Mouse (Mus musculus): ENCODE data around the gene Rpl36a. TPM values are rescaled to one million over a fixed set of nuclear protein-coding genes. Genes with fewer than 3 reads are reported as not detected.

Gene Rpl36a
- polyA plus RNA-seq, 1 experiment from 2014 or later, result 254 TPM

DNA sequence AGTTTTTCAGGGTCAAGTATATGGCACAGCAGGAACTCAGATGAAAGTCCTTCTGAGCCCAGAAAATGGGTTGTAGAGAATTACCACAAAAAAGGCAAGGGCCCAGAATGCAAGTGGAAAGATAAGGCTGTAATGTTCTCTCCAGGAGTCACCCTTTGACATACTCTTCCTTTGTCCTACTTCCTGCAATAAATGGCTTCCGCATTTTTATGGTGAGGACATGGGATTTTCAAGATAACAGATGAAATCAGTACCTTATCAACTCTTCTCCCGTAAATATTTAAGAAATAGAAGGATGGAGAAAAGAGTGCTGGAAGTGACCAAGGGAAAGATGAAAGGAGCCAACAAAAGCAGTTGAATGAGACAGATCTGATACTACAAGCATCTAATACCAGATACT, 42.7 kb downstream of the Rpl36a start:
- 26% methylated on average over 2 of the region's 2 CpGs for WGBS (ENCODE audit: insufficient replicate concordance)
- Histone ChIP-seq H3K27ac (replicated peaks) (no peak overlapping the region), H3K9ac (no peak overlapping the region), H3K4me2 (no peak overlapping the region), H3K4me3 (replicated peaks) (no peak overlapping the region), H3K36me3 (replicated peaks) (no peaks in the 10 kb centered on the region), H3K27me3 (no peaks in the 10 kb centered on the region), H3K9me3 (replicated peaks) (no peaks in the 10 kb centered on the region), H3K4me1 (replicated peaks) (no peaks in the 10 kb centered on the region)
- no peak for ATAC-seq (ENCODE audit: insufficient read depth)

DNA sequence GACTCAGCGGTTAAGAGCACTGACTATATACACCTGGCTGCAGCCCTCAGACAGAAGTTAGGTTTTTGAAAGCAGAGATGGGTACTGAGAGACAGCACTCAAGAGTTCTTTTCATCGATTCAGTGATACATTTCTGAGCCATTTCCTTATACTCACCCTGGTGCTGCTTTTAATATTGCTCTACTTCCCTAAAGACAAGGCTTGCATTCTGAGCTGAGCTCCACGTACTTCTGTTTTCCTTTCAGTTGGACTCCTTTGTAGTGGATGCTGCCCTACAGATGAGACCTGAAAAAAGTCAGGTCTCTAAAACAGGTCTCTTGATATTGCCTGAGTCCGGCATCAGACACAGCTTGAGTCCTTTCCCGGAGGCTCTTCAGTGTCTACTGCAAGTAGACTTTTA, 47.3 kb downstream of the Rpl36a start:
- H3K9me3 ChIP-seq (replicated peaks), result no peaks in the 10 kb centered on the region
- H3K4me3 ChIP-seq (replicated peaks), result no peak overlapping the region
- H3K27me3 ChIP-seq, result no peaks in the 10 kb centered on the region
- 63% methylated on average over 5 of the region's 5 CpGs for WGBS (ENCODE audit: insufficient replicate concordance)
- no peaks in the 10 kb centered on the region for H3K4me1 ChIP-seq (replicated peaks)
- H3K9ac ChIP-seq, result no peak overlapping the region
- ATAC-seq (ENCODE audit: insufficient read depth), result no peak
- H3K4me2 ChIP-seq, result no peak overlapping the region
- no peaks in the 10 kb centered on the region for H3K36me3 ChIP-seq (replicated peaks)
- H3K27ac ChIP-seq (replicated peaks), result no peak overlapping the region

DNA sequence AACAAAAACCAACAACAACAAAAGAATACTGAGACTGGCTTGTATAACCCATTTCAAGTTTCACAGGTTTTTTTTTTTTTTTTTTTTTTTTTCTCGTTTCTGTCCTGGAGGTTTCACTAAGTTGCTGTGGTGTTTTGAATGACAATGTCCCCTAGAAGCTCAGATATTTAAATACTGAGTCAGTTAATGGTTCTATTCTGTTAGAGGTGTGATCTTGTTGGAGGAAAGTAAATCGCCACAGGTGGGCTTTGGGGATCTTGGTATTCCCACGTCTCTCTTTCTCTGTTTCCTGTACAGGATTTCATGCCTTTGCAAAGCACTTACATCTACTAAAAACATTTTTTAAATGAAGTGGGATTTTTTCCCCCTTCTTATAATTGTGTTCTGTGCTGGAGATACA, 49.7 kb downstream of the Rpl36a start:
- Histone ChIP-seq H3K4me2 (no peak overlapping the region), H3K4me1 (replicated peaks) (no peaks in the 10 kb centered on the region), H3K27ac (replicated peaks) (no peak overlapping the region), H3K27me3 (no peaks in the 10 kb centered on the region), H3K9me3 (replicated peaks) (no peaks in the 10 kb centered on the region), H3K36me3 (replicated peaks) (no peaks in the 10 kb centered on the region), H3K9ac (no peak overlapping the region), H3K4me3 (replicated peaks) (no peak overlapping the region)
- ATAC-seq (ENCODE audit: insufficient read depth), result no peak
- WGBS (ENCODE audit: insufficient replicate concordance), result 39% methylated on average over 3 of the region's 3 CpGs

DNA sequence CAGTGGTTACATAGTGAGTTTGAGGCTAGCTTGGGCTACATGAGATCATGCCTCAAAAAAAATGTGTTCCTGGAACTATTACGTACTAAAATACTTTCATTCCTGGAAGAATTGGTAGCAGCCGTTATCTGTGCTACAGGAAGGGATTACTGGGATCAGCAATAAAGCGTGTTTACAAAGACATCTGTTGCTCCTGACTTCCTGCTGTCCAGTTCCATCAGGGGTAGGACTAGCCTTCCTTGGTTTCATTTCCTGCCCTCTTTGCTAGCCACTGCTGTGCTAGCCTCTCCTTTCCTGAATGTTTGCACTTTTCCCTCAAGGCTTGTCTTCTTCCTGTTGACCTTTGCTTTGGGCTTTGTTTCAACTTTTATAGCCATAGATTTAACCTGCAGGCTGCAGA, 50.4 kb downstream of the Rpl36a start:
- H3K27me3 ChIP-seq, result no peaks in the 10 kb centered on the region
- H3K9ac ChIP-seq, result no peak overlapping the region
- H3K36me3 ChIP-seq (replicated peaks), result no peaks in the 10 kb centered on the region
- H3K9me3 ChIP-seq (replicated peaks), result no peaks in the 10 kb centered on the region
- H3K4me2 ChIP-seq, result no peak overlapping the region
- no peak for ATAC-seq (ENCODE audit: insufficient read depth)
- whole genome bisulfite sequencing (ENCODE audit: insufficient replicate concordance), result 44% methylated on average over 3 of the region's 3 CpGs
- H3K27ac ChIP-seq (replicated peaks), result no peak overlapping the region
- no peak overlapping the region for H3K4me3 ChIP-seq (replicated peaks)
- no peaks in the 10 kb centered on the region for H3K4me1 ChIP-seq (replicated peaks)

Other genes starting within 250 kb of the Rpl36a start
- 0.09 and 0.15 TPM in 2 replicates for gene Drp2, start 181.1 kb upstream of the Rpl36a start, polyA plus RNA-seq (2015; fragmentation: Nextera tagmentation; extraction: Ambion mirVana)
- not detected in 2 replicates for gene Taf7l, start 109.2 kb upstream of the Rpl36a start, polyA plus RNA-seq (2015; fragmentation: Nextera tagmentation; extraction: Ambion mirVana)
- 71.0 and 76.1 TPM in 2 replicates for gene Timm8a1, start 43.8 kb upstream of the Rpl36a start, polyA plus RNA-seq (2015; fragmentation: Nextera tagmentation; extraction: Ambion mirVana)
- gene Btk, start 2.1 kb upstream of the Rpl36a start, polyA plus RNA-seq (2015; fragmentation: Nextera tagmentation; extraction: Ambion mirVana), result 12.9 and 15.1 TPM in 2 replicates
- gene Gla, start 15.5 kb downstream of the Rpl36a start, polyA plus RNA-seq (2015; fragmentation: Nextera tagmentation; extraction: Ambion mirVana), result 3.3 and 5.0 TPM in 2 replicates
- 76.6 and 78.9 TPM in 2 replicates for gene Hnrnph2, start 15.5 kb downstream of the Rpl36a start, polyA plus RNA-seq (2015; fragmentation: Nextera tagmentation; extraction: Ambion mirVana)
- 0.32 and 0.33 TPM in 2 replicates for gene Armcx4, start 100.9 kb downstream of the Rpl36a start, polyA plus RNA-seq (2015; fragmentation: Nextera tagmentation; extraction: Ambion mirVana)
- 4.9 and 5.7 TPM in 2 replicates for gene Armcx1, start 132.3 kb downstream of the Rpl36a start, polyA plus RNA-seq (2015; fragmentation: Nextera tagmentation; extraction: Ambion mirVana)
- 4.1 and 4.4 TPM in 2 replicates for gene Armcx6, start 165.8 kb downstream of the Rpl36a start, polyA plus RNA-seq (2015; fragmentation: Nextera tagmentation; extraction: Ambion mirVana)
- gene Armcx3, start 170.9 kb downstream of the Rpl36a start, polyA plus RNA-seq (2015; fragmentation: Nextera tagmentation; extraction: Ambion mirVana), result 16.9 and 18.1 TPM in 2 replicates
- 9.2 and 9.8 TPM in 2 replicates for gene Armcx2, start 223.6 kb downstream of the Rpl36a start, polyA plus RNA-seq (2015; fragmentation: Nextera tagmentation; extraction: Ambion mirVana)

Data from liver, embryonic 15.5 days (tissue).